Mouse (Mus musculus): ENCODE measurements around the gene Mrpl21. TPM values are rescaled to one million over a fixed set of nuclear protein-coding genes. Genes with fewer than 3 reads are reported as not detected.

Gene Mrpl21
- 94.5 and 105 TPM in 2 replicates for total RNA-seq (2012; rRNA removed)

GRCm38 (mm10) chr19:3282572-3283467 is at the start of gene Mrpl21, which contains the start of gene Ighmbp2:
Mrpl21 (plus strand) TSS chr19:3282901.
Ighmbp2 (minus strand) TSS chr19:3283017.
- no peaks in the 10 kb centered on the region for H3K9me3 ChIP-seq (ENCODE audit: control insufficient read depth, insufficient read depth, low read depth, low read length)
- peaks cover 32% of the 10 kb centered on the region for H3K36me3 ChIP-seq (ENCODE audit: control insufficient read depth, insufficient read depth, low read length, poor library complexity, severe bottlenecking)
- peak; percentile 96 for TF ChIP-seq HCFC1 (IDR thresholded peaks at IDR 0.05; ENCODE audit: borderline replicate concordance, insufficient read depth, low read length)
- no peak for TF ChIP-seq ZC3H11A (IDR thresholded peaks at IDR 0.05; ENCODE audit: borderline replicate concordance, low read depth, low read length)
- peak; percentile 87 for DNase-seq (ENCODE audit: low read depth, low spot score)
- H3K27ac ChIP-seq (ENCODE audit: insufficient read depth, low read depth, low read length, poor library complexity, severe bottlenecking), result no peak within 1 kb of the TSS
- H3K4me1 ChIP-seq (ENCODE audit: control insufficient read depth in 2 of 2, insufficient read depth in 2 of 2, low read length in 2 of 2, poor library complexity in 1 of 2), result peaks cover 3 to 4% of the 10 kb centered on the region in 2 experiments; a peak in 2 of 4 replicates
- H3K9ac ChIP-seq (ENCODE audit: insufficient read depth, low read depth, low read length, poor library complexity, severe bottlenecking), result peak within 1 kb of the TSS; percentile 96
- in situ Hi-C loops (cut with MboI; ENCODE audit: low sequenced_read_pairs in 2 of 2, unreplicated experiment in 2 of 2), result no loop called here
- H3K4me3 ChIP-seq (ENCODE audit: insufficient read depth in 1 of 2, low read depth in 1 of 2, low read length in 2 of 2, poor library complexity in 1 of 2, severe bottlenecking in 1 of 2), result peak within 1 kb of the TSS; percentile 86 to 95

GRCm38 (mm10) chr19:3260016-3260415 is 22.7 kb upstream of the Mrpl21 start:
- in situ Hi-C loops (cut with MboI; ENCODE audit: low sequenced_read_pairs in 2 of 2, unreplicated experiment in 2 of 2), result no loop called here
- no peak for TF ChIP-seq ZNF384 (IDR thresholded peaks at IDR 0.05; ENCODE audit: low read depth, low read length)
- peaks cover 25% of the 10 kb centered on the region for H3K36me3 ChIP-seq (ENCODE audit: control insufficient read depth, insufficient read depth, low read length, poor library complexity, severe bottlenecking)
- DNase-seq (ENCODE audit: low read depth, low spot score), result no peak
- H3K4me1 ChIP-seq (ENCODE audit: control insufficient read depth in 2 of 2, insufficient read depth in 2 of 2, low read length in 2 of 2, poor library complexity in 1 of 2), result no peaks in the 10 kb centered on the region
- no peaks in the 10 kb centered on the region for H3K9me3 ChIP-seq (ENCODE audit: control insufficient read depth, insufficient read depth, low read depth, low read length)
- no peak overlapping the region for H3K9ac ChIP-seq (ENCODE audit: insufficient read depth, low read depth, low read length, poor library complexity, severe bottlenecking)
- no peak overlapping the region for H3K27ac ChIP-seq (ENCODE audit: insufficient read depth, low read depth, low read length, poor library complexity, severe bottlenecking)
- no peak overlapping the region for H3K4me3 ChIP-seq (ENCODE audit: insufficient read depth in 1 of 2, low read depth in 1 of 2, low read length in 2 of 2, poor library complexity in 1 of 2, severe bottlenecking in 1 of 2)

- H3K4me1 ChIP-seq (ENCODE audit: control insufficient read depth in 2 of 2, insufficient read depth in 2 of 2, low read length in 2 of 2, poor library complexity in 1 of 2), result no peaks in the 10 kb centered on the region
- no peak overlapping the region for H3K4me3 ChIP-seq (ENCODE audit: insufficient read depth in 1 of 2, low read depth in 1 of 2, low read length in 2 of 2, poor library complexity in 1 of 2, severe bottlenecking in 1 of 2)
- no peak overlapping the region for H3K27ac ChIP-seq (ENCODE audit: insufficient read depth, low read depth, low read length, poor library complexity, severe bottlenecking)
- H3K9me3 ChIP-seq (ENCODE audit: control insufficient read depth, insufficient read depth, low read depth, low read length), result no peaks in the 10 kb centered on the region
- H3K36me3 ChIP-seq (ENCODE audit: control insufficient read depth, insufficient read depth, low read length, poor library complexity, severe bottlenecking), result peaks cover 30% of the 10 kb centered on the region
- TF ChIP-seq HCFC1 (IDR thresholded peaks at IDR 0.05; ENCODE audit: borderline replicate concordance, insufficient read depth, low read length) (no peak), ZNF384 (IDR thresholded peaks at IDR 0.05; ENCODE audit: low read depth, low read length) (no peak), MAFK (IDR thresholded peaks at IDR 0.05; ENCODE audit: insufficient read depth, low read depth, low read length) (no peak), ZC3H11A (IDR thresholded peaks at IDR 0.05; ENCODE audit: borderline replicate concordance, low read depth, low read length) (no peak), CHD2 (IDR thresholded peaks at IDR 0.05; ENCODE audit: low read depth, low read length) (no peak)
- in situ Hi-C loops (cut with MboI; ENCODE audit: low sequenced_read_pairs in 2 of 2, unreplicated experiment in 2 of 2), result no loop called here
- no peak for DNase-seq (ENCODE audit: low read depth, low spot score)
- H3K9ac ChIP-seq (ENCODE audit: insufficient read depth, low read depth, low read length, poor library complexity, severe bottlenecking), result no peak overlapping the region
Observed at GRCm38 (mm10) chr19:3260591-3260990, 22.1 kb upstream of the Mrpl21 start.

GRCm38 (mm10) chr19:3261336-3261735 is 21.4 kb upstream of the Mrpl21 start:
- Histone ChIP-seq H3K9me3 (ENCODE audit: control insufficient read depth, insufficient read depth, low read depth, low read length) (no peaks in the 10 kb centered on the region), H3K9ac (ENCODE audit: insufficient read depth, low read depth, low read length, poor library complexity, severe bottlenecking) (no peak overlapping the region), H3K4me3 (ENCODE audit: insufficient read depth in 1 of 2, low read depth in 1 of 2, low read length in 2 of 2, poor library complexity in 1 of 2, severe bottlenecking in 1 of 2) (no peak overlapping the region), H3K4me1 (ENCODE audit: control insufficient read depth in 2 of 2, insufficient read depth in 2 of 2, low read length in 2 of 2, poor library complexity in 1 of 2) (no peaks in the 10 kb centered on the region), H3K27ac (ENCODE audit: insufficient read depth, low read depth, low read length, poor library complexity, severe bottlenecking) (no peak overlapping the region), H3K36me3 (ENCODE audit: control insufficient read depth, insufficient read depth, low read length, poor library complexity, severe bottlenecking) (peaks cover 36% of the 10 kb centered on the region)
- in situ Hi-C loops (cut with MboI; ENCODE audit: low sequenced_read_pairs in 2 of 2, unreplicated experiment in 2 of 2), result no loop called here
- DNase-seq (ENCODE audit: low read depth, low spot score), result no peak
- no peak for TF ChIP-seq HCFC1 (IDR thresholded peaks at IDR 0.05; ENCODE audit: borderline replicate concordance, insufficient read depth, low read length)
- no peak for TF ChIP-seq ZC3H11A (IDR thresholded peaks at IDR 0.05; ENCODE audit: borderline replicate concordance, low read depth, low read length)
- TF ChIP-seq ZNF384 (IDR thresholded peaks at IDR 0.05; ENCODE audit: low read depth, low read length), result no peak
- no peak for TF ChIP-seq CHD2 (IDR thresholded peaks at IDR 0.05; ENCODE audit: low read depth, low read length)
- no peak for TF ChIP-seq MAFK (IDR thresholded peaks at IDR 0.05; ENCODE audit: insufficient read depth, low read depth, low read length)
